Mouse (Mus musculus): ENCODE measurements around the gene Cpm. TPM values are rescaled to one million over a fixed set of nuclear protein-coding genes. Genes with fewer than 3 reads are reported as not detected.
A peak's percentile ranks its signal among the peaks of the same experiment; 100 is the strongest.

Cpm gene
- polyA plus RNA-seq, 1 experiment from 2014 or later: 5.9 TPM

DNA sequence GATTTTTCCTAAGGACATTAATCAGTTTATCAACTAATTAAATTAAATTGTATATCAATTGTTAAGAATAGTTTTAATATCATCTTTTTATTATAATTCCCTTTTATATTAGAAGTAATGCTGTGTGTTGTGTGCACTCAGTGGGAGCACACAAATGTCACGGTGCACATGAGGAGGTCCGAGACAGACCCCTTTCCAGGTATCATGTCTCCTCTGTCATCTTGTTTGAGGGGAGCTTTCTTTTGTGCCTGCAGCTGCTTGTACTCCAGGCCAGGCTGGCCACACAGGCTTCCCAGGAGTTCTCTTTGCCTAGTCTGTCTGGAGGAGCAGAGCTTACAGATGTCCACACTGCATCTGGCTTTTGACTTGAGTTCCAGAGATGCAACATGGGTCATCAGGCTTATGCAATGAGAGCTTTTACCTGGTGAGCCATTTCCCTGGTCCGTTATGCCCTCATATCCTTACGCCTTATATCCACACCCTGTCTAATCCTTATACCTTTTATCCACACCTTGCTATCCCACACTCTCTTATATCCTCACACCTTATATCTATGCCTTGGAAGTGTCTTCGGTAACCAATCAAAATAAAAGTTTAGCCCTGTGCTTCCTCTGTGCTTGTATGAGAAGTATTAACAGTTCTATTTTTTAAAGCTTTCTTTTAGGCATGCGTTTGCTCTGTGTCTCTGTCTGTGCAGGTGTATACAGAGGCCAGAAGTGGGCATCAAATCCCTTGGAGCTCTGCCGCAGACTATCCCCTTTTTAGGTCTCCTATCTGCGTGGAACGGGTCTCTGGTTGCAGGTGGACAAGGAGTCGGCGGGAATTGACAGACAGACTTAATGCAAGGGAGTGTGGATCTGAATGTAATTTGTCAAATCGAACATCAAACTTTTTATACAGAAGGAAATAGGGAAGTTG lies 7.4 kb upstream of the Cpm start:
- peaks cover 7% of the 10 kb centered on the region for H3K27me3 ChIP-seq (ENCODE audit: poor library complexity, severe bottlenecking)
- DNase-seq (ENCODE audit: extremely low spot score, low spot score): no peak
- H3K27ac ChIP-seq: no peak overlapping the region
- H3K36me3 ChIP-seq (replicated peaks): no peaks in the 10 kb centered on the region
- 95% methylated on average over 12 of the region's 12 CpGs for WGBS
- no peaks in the 10 kb centered on the region for H3K9me3 ChIP-seq
- H3K4me1 ChIP-seq: peaks cover 10% of the 10 kb centered on the region
- no peak overlapping the region for H3K4me3 ChIP-seq

DNA sequence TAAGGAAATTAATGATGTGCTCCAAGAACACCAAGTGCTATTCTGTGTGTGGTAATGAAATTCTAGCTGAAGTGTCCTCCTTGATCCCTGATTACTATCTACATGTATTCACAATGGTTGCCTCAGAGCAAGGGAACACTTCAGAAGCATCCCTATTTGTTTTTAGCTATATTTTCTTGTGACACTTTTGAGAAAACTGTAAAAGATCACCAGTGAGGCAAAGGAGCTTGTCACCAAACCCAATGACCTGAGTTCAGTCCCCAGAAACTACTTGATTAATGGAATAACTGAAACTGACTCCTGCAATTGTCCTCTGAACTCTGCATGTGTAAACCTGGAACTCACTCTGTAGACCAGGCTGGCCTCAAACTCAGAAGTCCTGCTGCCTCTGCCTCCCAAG lies 5.9 kb upstream of the Cpm start:
- H3K27ac ChIP-seq: no peak overlapping the region
- no peak for DNase-seq (ENCODE audit: extremely low spot score, low spot score)
- peaks cover 20% of the 10 kb centered on the region for H3K4me1 ChIP-seq
- H3K27me3 ChIP-seq (ENCODE audit: poor library complexity, severe bottlenecking): peaks cover 22% of the 10 kb centered on the region
- H3K36me3 ChIP-seq (replicated peaks): no peaks in the 10 kb centered on the region
- H3K9me3 ChIP-seq: no peaks in the 10 kb centered on the region
- H3K4me3 ChIP-seq: no peak overlapping the region

DNA sequence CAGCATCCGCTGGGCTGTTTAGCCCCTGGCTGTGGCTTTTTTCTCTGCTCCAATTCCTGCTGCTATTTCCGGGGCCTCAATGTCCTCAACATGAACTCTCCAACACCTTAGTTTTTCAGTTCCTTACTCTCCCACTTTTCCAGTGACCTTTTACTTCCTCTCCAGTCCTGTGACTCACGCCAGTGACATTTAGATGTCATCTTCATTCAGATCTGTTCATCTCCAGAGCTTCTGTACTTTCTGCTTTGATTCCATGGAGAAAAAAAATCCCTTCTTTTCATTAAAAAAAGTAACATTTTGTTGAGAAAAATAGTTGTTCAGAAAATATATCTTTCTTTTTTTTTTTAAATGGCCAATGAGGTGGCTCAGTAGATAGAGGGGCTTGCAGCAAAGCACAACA lies 5.1 kb upstream of the Cpm start:
- DNase-seq (ENCODE audit: extremely low spot score, low spot score): no peak
- no peak overlapping the region for H3K4me3 ChIP-seq
- no peaks in the 10 kb centered on the region for H3K36me3 ChIP-seq (replicated peaks)
- WGBS: 63% methylated on average over 3 of the region's 3 CpGs
- no peaks in the 10 kb centered on the region for H3K9me3 ChIP-seq
- no peak overlapping the region for H3K27ac ChIP-seq
- peaks cover 31% of the 10 kb centered on the region for H3K27me3 ChIP-seq (ENCODE audit: poor library complexity, severe bottlenecking)
- peaks cover 28% of the 10 kb centered on the region for H3K4me1 ChIP-seq

DNA sequence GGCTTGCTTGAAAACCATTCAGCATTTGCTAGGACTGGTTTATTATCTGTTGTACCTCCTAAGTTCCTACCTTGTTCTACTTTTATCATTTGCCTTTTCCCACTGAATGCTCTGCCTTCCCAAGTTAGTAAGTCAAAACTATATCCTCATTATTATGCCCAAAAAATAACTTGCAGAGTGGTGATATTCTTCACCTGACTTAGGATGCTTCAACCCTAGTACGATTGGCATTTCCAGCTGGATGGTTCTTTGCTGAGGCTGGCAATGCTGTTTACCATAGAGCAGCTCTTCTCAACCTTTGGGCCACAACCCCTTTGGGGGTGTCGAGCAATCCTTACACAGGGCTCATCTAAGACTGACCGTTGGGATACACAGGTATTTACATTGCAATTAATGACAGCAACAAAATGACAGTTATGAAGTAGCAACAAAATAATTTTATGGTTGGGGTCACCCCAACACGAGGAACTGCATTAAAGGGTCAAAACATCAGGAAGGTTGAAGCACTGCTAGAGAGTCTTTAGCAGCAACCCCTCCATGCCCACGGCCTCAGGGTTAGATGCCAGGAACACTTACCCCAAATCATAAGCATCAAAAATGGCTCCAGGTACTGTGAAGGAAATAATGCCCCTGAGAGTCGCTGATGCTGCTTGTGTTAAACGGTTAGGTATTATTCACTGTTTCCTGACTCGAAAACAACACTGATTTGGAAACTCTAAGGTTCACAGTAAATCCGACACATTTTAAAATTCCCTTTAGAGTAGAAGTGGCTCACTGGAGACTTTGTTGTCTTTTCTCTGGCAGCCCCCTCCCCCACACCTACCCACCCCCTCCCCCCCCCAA lies 4.4 kb upstream of the Cpm start:
- Histone ChIP-seq H3K4me1 (peaks cover 35% of the 10 kb centered on the region), H3K27me3 (ENCODE audit: poor library complexity, severe bottlenecking) (peaks cover 37% of the 10 kb centered on the region), H3K4me3 (no peak overlapping the region), H3K36me3 (replicated peaks) (no peaks in the 10 kb centered on the region), H3K9me3 (no peaks in the 10 kb centered on the region), H3K27ac (no peak overlapping the region)
- no peak for DNase-seq (ENCODE audit: extremely low spot score, low spot score)
- 80% methylated on average over 9 of the region's 9 CpGs for WGBS

DNA sequence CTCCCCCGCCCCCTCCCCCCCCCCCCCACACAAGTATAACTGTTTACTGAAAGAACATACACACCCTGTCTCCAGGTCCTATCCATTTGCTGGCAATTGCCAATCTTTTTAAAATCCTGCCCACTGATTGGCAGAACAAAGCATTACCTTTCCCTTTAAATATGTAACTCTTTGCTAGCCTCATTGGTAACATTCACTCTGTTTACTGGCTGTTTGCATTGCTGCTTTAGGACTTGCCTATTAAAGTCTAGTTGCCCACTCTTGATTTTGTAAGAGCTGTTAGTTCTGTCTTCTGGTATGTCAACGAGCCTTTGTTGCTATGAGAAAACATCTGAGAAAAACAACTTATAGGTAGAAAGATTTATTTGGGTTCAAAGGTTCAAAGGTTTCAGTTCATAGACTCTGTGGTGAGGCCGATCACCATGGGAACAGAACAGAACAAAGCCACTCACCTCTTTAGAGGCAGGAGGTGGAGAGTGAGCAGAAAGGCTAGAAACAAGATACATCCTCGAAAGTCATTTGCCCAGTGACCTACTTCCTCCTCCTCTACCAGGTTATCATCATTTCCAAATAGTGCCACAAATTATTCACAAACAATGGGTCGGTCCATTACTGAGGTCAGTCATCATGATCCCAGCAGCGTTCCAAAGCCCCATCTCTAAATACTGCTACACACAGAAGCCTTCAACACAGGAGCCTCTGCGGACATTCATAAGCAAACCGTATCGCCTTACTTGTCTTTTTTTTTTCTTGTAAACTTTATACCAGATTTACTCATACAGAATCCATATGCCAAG lies 3.6 kb upstream of the Cpm start:
- WGBS: 78% methylated on average over 8 of the region's 9 CpGs

DNA sequence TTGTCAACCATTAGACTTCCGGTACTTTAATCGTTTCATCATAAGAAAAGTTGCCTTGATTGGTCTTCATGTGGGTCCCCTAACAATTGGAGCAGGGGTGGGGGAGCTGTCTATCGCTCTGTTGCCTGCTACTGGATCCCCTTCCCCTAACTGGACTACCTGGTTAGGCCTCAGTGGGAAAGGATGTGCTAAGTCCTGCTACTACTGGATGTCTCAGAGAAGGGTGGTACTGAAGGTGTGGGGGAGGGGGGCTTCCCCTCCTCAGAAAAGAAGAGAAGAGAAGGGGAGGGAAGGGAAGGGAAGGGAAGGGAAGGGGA lies 3.0 kb upstream of the Cpm start:
- no peak for DNase-seq (ENCODE audit: extremely low spot score, low spot score)
- H3K27ac ChIP-seq: no peak overlapping the region
- H3K36me3 ChIP-seq (replicated peaks): no peaks in the 10 kb centered on the region
- H3K27me3 ChIP-seq (ENCODE audit: poor library complexity, severe bottlenecking): peaks cover 51% of the 10 kb centered on the region
- no peaks in the 10 kb centered on the region for H3K9me3 ChIP-seq
- H3K4me3 ChIP-seq: no peak overlapping the region
- WGBS: 88% methylated on average over 3 of the region's 3 CpGs
- H3K4me1 ChIP-seq: peaks cover 37% of the 10 kb centered on the region

More for the DNA sequence above, 3.6 kb upstream of the Cpm start:
- no peaks in the 10 kb centered on the region for H3K9me3 ChIP-seq
- H3K4me1 ChIP-seq: peaks cover 37% of the 10 kb centered on the region
- no peak overlapping the region for H3K27ac ChIP-seq
- DNase-seq (ENCODE audit: extremely low spot score, low spot score): no peak
- peaks cover 46% of the 10 kb centered on the region for H3K27me3 ChIP-seq (ENCODE audit: poor library complexity, severe bottlenecking)
- no peaks in the 10 kb centered on the region for H3K36me3 ChIP-seq (replicated peaks)
- H3K4me3 ChIP-seq: no peak overlapping the region

DNA sequence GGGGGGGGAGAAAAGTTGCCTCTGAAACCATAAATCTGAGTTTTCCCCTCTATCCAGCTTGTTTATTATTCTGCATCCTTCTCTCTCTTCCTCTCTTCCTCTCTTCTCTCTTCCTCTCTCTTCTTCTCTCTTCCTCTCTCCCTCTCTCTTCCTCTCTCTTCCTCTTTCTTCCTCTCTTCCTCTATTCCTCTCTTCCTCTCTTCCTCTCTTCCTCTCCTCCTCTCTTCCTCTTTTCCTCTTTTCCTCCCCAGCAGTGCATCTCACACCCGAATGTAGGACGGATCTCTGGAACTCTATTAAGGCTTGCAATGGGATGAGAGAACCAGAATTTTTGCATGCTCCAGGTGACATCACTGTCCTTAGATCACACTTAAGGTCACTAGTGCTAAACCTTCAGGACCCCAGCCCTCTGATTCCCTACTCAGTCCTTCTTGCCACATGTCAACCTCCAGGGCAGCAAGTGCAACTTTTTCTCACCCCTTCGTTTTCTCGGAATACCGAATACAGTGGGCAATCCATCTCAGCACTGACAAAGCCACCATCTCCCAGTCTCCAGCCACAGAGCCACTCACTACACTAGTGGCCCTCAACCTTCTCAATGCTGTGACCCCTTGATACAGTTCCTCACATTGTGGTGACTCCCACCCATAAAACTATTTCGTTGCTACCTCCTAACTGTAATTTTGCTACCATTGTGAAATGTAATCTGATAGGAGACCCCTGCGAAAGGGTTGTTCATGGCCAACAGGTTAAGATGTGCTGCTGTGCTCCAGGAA lies 2.3 kb upstream of the Cpm start:
- no peaks in the 10 kb centered on the region for H3K36me3 ChIP-seq (replicated peaks)
- peaks cover 37% of the 10 kb centered on the region for H3K4me1 ChIP-seq
- 78% methylated on average over 7 of the region's 7 CpGs for WGBS
- no peak for DNase-seq (ENCODE audit: extremely low spot score, low spot score)
- no peaks in the 10 kb centered on the region for H3K9me3 ChIP-seq
- peaks cover 59% of the 10 kb centered on the region for H3K27me3 ChIP-seq (ENCODE audit: poor library complexity, severe bottlenecking)
- no peak overlapping the region for H3K4me3 ChIP-seq
- no peak overlapping the region for H3K27ac ChIP-seq

DNA sequence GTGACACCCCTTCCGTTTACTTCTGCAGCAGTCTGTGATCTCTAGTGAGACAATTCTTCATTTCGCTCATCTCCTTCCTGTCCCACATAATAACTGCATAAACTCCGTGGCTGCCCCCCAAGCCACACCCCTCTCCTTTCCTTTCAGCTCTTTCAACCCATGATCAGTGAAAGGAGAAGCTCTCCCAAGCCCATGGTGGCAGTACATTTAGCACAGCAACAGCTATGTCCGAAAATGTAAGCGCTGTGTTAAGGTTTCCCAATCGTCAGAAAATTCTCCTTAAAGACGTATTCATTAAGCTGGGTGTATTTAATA lies 1.7 kb upstream of the Cpm start:
- no peak overlapping the region for H3K27ac ChIP-seq
- H3K27me3 ChIP-seq (ENCODE audit: poor library complexity, severe bottlenecking): peaks cover 64% of the 10 kb centered on the region
- H3K4me1 ChIP-seq: peaks cover 37% of the 10 kb centered on the region
- no peaks in the 10 kb centered on the region for H3K9me3 ChIP-seq
- DNase-seq (ENCODE audit: extremely low spot score, low spot score): no peak
- no peaks in the 10 kb centered on the region for H3K36me3 ChIP-seq (replicated peaks)
- H3K4me3 ChIP-seq: no peak overlapping the region
- WGBS: 61% methylated on average over 7 of the region's 7 CpGs

DNA sequence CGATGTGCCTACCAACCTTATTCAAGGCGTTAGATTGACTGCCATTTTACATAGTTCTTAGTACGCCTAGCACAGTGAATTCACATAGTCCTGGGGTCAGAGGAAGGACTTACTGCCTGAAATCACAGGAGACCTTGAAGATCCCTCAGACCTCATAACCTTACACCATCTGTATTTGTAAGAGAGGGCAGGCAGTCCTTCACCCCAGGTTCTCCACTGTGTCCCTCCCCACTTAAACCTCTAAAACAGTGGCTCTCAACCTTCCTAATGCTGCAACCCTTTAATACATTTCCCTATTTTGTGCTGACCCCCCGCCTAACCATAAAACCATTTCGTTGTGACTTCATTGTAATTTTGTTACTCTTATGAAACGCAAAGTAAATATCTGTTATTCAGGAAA lies 1.4 kb upstream of the Cpm start:
- H3K9me3 ChIP-seq: no peaks in the 10 kb centered on the region
- H3K27ac ChIP-seq: no peak overlapping the region
- peaks cover 67% of the 10 kb centered on the region for H3K27me3 ChIP-seq (ENCODE audit: poor library complexity, severe bottlenecking)
- H3K36me3 ChIP-seq (replicated peaks): no peaks in the 10 kb centered on the region
- 51% methylated on average over 6 of the region's 6 CpGs for WGBS
- no peak for DNase-seq (ENCODE audit: extremely low spot score, low spot score)
- no peak overlapping the region for H3K4me3 ChIP-seq
- H3K4me1 ChIP-seq: peaks cover 37% of the 10 kb centered on the region

DNA sequence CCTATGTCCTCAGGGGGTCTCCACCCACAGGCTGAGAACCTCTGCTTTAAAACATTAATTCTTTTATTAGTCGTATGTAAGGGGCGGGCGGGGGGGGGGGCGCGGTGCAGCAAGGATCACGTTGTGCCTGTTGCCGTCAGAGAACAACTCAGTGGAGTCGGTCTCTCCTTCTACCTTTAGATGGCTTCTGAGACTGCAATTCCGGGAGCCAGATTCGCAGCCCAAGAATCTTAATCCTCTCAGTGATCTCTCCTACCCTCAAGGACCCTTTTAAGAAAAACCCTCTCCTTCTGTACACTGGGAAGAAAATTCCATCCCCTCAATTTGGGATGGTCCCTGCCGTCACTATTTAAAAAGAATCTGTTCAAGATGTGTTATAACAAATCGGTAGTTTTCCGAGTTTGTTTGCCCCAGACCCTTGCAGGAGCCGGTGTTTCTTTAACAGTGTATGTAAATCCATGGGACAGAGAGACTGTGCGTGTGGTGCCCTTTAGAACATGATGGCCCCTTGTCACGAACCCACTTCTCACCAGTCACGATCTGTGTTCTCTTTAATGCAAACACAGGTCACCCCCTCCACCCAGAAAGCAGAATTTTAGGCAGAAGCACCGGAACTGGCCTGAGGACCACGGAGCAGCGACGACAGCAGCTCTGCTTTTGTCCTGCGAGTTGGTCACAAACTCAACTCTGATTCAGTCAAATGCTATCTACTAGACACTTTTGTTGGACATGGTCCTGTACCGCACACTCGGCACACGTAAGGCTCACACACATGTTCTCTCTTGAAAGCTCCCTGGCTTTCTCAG lies 734 bp upstream of the Cpm start:
- H3K27ac ChIP-seq: 0 out of 2 replicates have a peak overlapping the region, but pooled peaks have one; percentile 53
- no peaks in the 10 kb centered on the region for H3K36me3 ChIP-seq (replicated peaks)
- peak overlapping the region; percentile 70 for H3K4me3 ChIP-seq
- H3K9me3 ChIP-seq: no peaks in the 10 kb centered on the region
- H3K4me1 ChIP-seq: peaks cover 37% of the 10 kb centered on the region
- H3K27me3 ChIP-seq (ENCODE audit: poor library complexity, severe bottlenecking): peaks cover 67% of the 10 kb centered on the region
- WGBS: under 1% methylated on average over 25 of the region's 25 CpGs
- DNase-seq (ENCODE audit: extremely low spot score, low spot score): no peak

DNA sequence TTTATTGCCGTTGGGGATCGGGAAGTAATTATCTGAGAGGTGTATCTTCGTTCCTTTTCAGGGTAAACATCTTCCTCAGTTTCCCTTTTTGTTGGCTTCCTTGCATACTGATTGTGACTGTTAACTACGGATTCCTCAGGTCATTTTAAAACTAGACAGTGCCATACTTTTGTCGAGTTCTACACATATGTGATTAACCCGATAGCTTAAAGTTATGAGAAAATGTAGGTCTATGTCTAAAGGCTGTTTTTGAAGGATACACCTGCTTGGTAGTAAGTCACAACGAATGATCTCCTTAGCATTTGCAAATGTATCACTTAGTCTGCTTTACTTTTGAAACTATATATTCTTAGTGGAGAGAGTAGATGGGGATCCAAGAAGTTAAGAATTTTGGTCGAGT lies 876 bp downstream of the Cpm start:
- no peaks in the 10 kb centered on the region for H3K36me3 ChIP-seq (replicated peaks)
- peak overlapping the region; percentile 70; the same call in 1 of the 2 replicates for H3K4me3 ChIP-seq
- no peaks in the 10 kb centered on the region for H3K9me3 ChIP-seq
- 29% methylated on average over 8 of the region's 8 CpGs for WGBS
- peaks cover 67% of the 10 kb centered on the region for H3K27me3 ChIP-seq (ENCODE audit: poor library complexity, severe bottlenecking)
- no peak for DNase-seq (ENCODE audit: extremely low spot score, low spot score)
- peaks cover 34% of the 10 kb centered on the region for H3K4me1 ChIP-seq
- H3K27ac ChIP-seq: no peak overlapping the region

Measured in forebrain, embryonic 10.5 days (tissue).